Mouse (Mus musculus): Measurements from ENCODE around the gene Kbtbd13.

The Kbtbd13 gene

GRCm38 (mm10) chr9:65393606-65394005 lies 2.2 kb upstream of the Kbtbd13 start:
- DNase-seq (ENCODE audit: low read depth, low spot score): no peak

GRCm38 (mm10) chr9:65392638-65393364 lies 1.3 kb upstream of the Kbtbd13 start:
- DNase-seq (ENCODE audit: low read depth, low spot score): no peak

GRCm38 (mm10) chr9:65390752-65391612 lies 470 bp downstream of the Kbtbd13 start:
- no peak for DNase-seq (ENCODE audit: low read depth, low spot score)

GRCm38 (mm10) chr9:65386373-65387140 lies 4.9 kb downstream of the Kbtbd13 start:
- DNase-seq (ENCODE audit: low read depth, low spot score): no peak

GRCm38 (mm10) chr9:65384276-65384675 lies 7.2 kb downstream of the Kbtbd13 start:
- peak; percentile 66 for DNase-seq (ENCODE audit: low read depth, low spot score)

GRCm38 (mm10) chr9:65382751-65383097 lies 8.7 kb downstream of the Kbtbd13 start:
- peak; percentile 64 for DNase-seq (ENCODE audit: low read depth, low spot score)

- no peak for DNase-seq (ENCODE audit: low read depth, low spot score)
Measured at GRCm38 (mm10) chr9:65382031-65382750, 9.3 kb downstream of the Kbtbd13 start.

- no peak for DNase-seq (ENCODE audit: low read depth, low spot score)
Measured at GRCm38 (mm10) chr9:65381017-65381590, 10.3 kb downstream of the Kbtbd13 start.

GRCm38 (mm10) chr9:65375163-65375934 lies 16.1 kb downstream of the Kbtbd13 start:
- DNase-seq (ENCODE audit: low read depth, low spot score): no peak

- peak; percentile 87 for DNase-seq (ENCODE audit: low read depth, low spot score)
Measured at GRCm38 (mm10) chr9:65374468-65375162, 16.8 kb downstream of the Kbtbd13 start.

GRCm38 (mm10) chr9:65372449-65372848 lies 19.0 kb downstream of the Kbtbd13 start:
- no peak for DNase-seq (ENCODE audit: low read depth, low spot score)

- DNase-seq (ENCODE audit: low read depth, low spot score): no peak
Measured at GRCm38 (mm10) chr9:65371756-65372155, 19.7 kb downstream of the Kbtbd13 start.

GRCm38 (mm10) chr9:65365721-65366120 lies 25.7 kb downstream of the Kbtbd13 start:
- DNase-seq (ENCODE audit: low read depth, low spot score): no peak

GRCm38 (mm10) chr9:65363684-65364083 lies 27.8 kb downstream of the Kbtbd13 start:
- no peak for DNase-seq (ENCODE audit: low read depth, low spot score)

- DNase-seq (ENCODE audit: low read depth, low spot score): no peak
Measured at GRCm38 (mm10) chr9:65360641-65361448, 30.6 kb downstream of the Kbtbd13 start, which contains the start of gene Ubap1l. Ubap1l (plus strand) TSS chr9:65361041.

GRCm38 (mm10) chr9:65358956-65359480 lies 32.4 kb downstream of the Kbtbd13 start:
- no peak for DNase-seq (ENCODE audit: low read depth, low spot score)

- DNase-seq (ENCODE audit: low read depth, low spot score): no peak
Measured at GRCm38 (mm10) chr9:65356971-65357370, 34.5 kb downstream of the Kbtbd13 start.

GRCm38 (mm10) chr9:65356561-65356960 lies 34.9 kb downstream of the Kbtbd13 start:
- DNase-seq (ENCODE audit: low read depth, low spot score): no peak
